Mouse (Mus musculus): ENCODE measurements around the gene Grin1. TPM values are rescaled to one million over a fixed set of nuclear protein-coding genes. Genes with fewer than 3 reads are reported as not detected.
A peak's percentile ranks its signal among the peaks of the same experiment; 100 is the strongest.
"Not testable (repeated sequence)": the region's sequence is repeated elsewhere in the genome, so short reads cannot be mapped to it uniquely, and the experiment has no call there.

Gene Grin1
- total RNA-seq, 2 experiments from 2014 or later: 0.47 to 0.63 TPM

GRCm38 (mm10) chr2:25256443-25257109 lies 62.4 kb downstream of the Grin1 start:
- DNase-seq: not testable (repeated sequence)

- peak; percentile 88 for DNase-seq
Measured at GRCm38 (mm10) chr2:25255284-25255779, 63.7 kb downstream of the Grin1 start, which contains the start of gene Tmem203. Tmem203 (plus strand) TSS chr2:25255439.

DNA sequence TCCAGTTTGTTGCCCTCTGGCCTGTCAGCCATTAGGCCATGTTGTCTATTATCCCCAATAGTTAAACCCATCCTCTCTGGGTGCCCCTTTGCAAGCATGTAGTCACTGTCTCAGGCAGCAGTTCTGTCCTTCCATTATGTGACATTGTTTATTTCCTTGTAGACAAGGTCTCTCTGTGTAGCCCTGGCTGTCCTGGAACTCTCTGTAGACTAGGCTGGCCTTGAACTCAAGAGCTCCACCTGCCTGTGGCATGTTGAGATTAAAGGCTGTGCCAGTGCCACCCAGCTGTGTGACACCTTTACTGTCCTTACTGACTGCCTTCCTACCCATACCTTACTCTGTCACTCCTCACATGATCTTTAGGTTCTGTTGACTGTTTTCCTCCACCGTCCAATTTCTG lies 66.7 kb downstream of the Grin1 start:
- DNase-seq: no peak

- no peak for DNase-seq
Measured at GRCm38 (mm10) chr2:25246183-25247072, 72.6 kb downstream of the Grin1 start, which contains the start of gene AL732309.1. AL732309.1 (minus strand) TSS chr2:25246863.

- no peak for DNase-seq
Measured at GRCm38 (mm10) chr2:25244144-25244543, 74.8 kb downstream of the Grin1 start.

GRCm38 (mm10) chr2:25243342-25243741 lies 75.6 kb downstream of the Grin1 start:
- DNase-seq: no peak

GRCm38 (mm10) chr2:25242101-25242506 lies 76.9 kb downstream of the Grin1 start, which contains the start of the genes Rnf208 and Cysrt1:
Rnf208 (plus strand) TSS chr2:25242255.
Cysrt1 (minus strand) TSS chr2:25242452.
- DNase-seq: no peak

GRCm38 (mm10) chr2:25241438-25241775 lies 77.6 kb downstream of the Grin1 start:
- DNase-seq: no peak

Other genes with a start within 250 kb of the Grin1 start
- not detected for gene Entpd8, start 238.9 kb downstream of the Grin1 start, total RNA-seq (2021)
- gene Noxa1, start 224.0 kb downstream of the Grin1 start, total RNA-seq (2021): not detected
- 10 to 100 TPM; 14.9 to 17.4 TPM for gene Nrarp, start 138.4 kb downstream of the Grin1 start, total RNA-seq (2021)
- 1 to 10 TPM; 1.9 to 2.9 TPM for gene Tor4a, start 122.3 kb downstream of the Grin1 start, total RNA-seq (2021)
- gene Nelfb, start 107.7 kb downstream of the Grin1 start, total RNA-seq (2021): 10 to 100 TPM; 31.1 to 40.5 TPM
- not detected for gene Stpg3, start 104.5 kb downstream of the Grin1 start, total RNA-seq (2021)
- not detected for gene Fam166a, start 100.4 kb downstream of the Grin1 start, total RNA-seq (2021)
- gene Tubb4b, start 94.5 kb downstream of the Grin1 start, total RNA-seq (2021): 100 to 1,000 TPM; 470 to 500 TPM
- not detected for gene Slc34a3, start 84.8 kb downstream of the Grin1 start, total RNA-seq (2021)
- not detected for gene Rnf224, start 82.4 kb downstream of the Grin1 start, total RNA-seq (2021)
- 1 to 10 TPM; 1.9 to 2.2 TPM for gene Rnf208, start 76.9 kb downstream of the Grin1 start, total RNA-seq (2021)
- not detected for gene Cysrt1, start 76.7 kb downstream of the Grin1 start, total RNA-seq (2021)
- 1 to 10 TPM; 1.3 to 1.4 TPM for gene AL732309.1, start 72.3 kb downstream of the Grin1 start, total RNA-seq (2021)
- 10 to 100 TPM; 14.9 to 16.0 TPM for gene Tmem203, start 63.7 kb downstream of the Grin1 start, total RNA-seq (2021)
- gene Tprn, start 56.6 kb downstream of the Grin1 start, total RNA-seq (2021): 1 to 10 TPM; 4.7 to 6.8 TPM
- 10 to 100 TPM; 39.5 to 40.3 TPM for gene Ssna1, start 46.7 kb downstream of the Grin1 start, total RNA-seq (2021)
- gene Anapc2, start 46.7 kb downstream of the Grin1 start, total RNA-seq (2021): 10 to 100 TPM; 35.2 to 52.2 TPM
- gene Tmem210, start 31.0 kb downstream of the Grin1 start, total RNA-seq (2021): not detected
- under 1 TPM in 1 of 2 experiments, not detected in 1; 0.26 TPM for gene Lrrc26, start 29.3 kb downstream of the Grin1 start, total RNA-seq (2021)
- 10 to 100 TPM; 21.0 to 25.2 TPM for gene Man1b1, start 13.2 kb upstream of the Grin1 start, total RNA-seq (2021)
- gene Dpp7, start 37.2 kb upstream of the Grin1 start, total RNA-seq (2021): 1 to 10 TPM; 7.9 to 9.5 TPM
- gene Uap1l1, start 46.5 kb upstream of the Grin1 start, total RNA-seq (2021): 1 to 10 TPM; 9.0 to 9.8 TPM
- gene Sapcd2, start 53.1 kb upstream of the Grin1 start, total RNA-seq (2021): 1 to 10 TPM; 2.1 to 3.7 TPM
- 10 to 100 TPM; 29.9 to 30.5 TPM for gene Entpd2, start 76.7 kb upstream of the Grin1 start, total RNA-seq (2021)
- 10 to 100 TPM; 25.2 to 37.3 TPM for gene Npdc1, start 80.2 kb upstream of the Grin1 start, total RNA-seq (2021)
- gene Fut7, start 104.1 kb upstream of the Grin1 start, total RNA-seq (2021): not detected
- gene Abca2, start 109.5 kb upstream of the Grin1 start, total RNA-seq (2021): 10 to 100 TPM; 10.4 to 14.1 TPM
- under 1 TPM in 1 of 2 experiments, not detected in 1; 0.52 TPM for gene Clic3, start 137.7 kb upstream of the Grin1 start, total RNA-seq (2021)
- gene Paxx, start 141.9 kb upstream of the Grin1 start, total RNA-seq (2021): 10 to 100 TPM; 23.5 to 25.2 TPM
- 1 to 10 TPM; 1.7 to 9.6 TPM for gene Ptgds, start 150.9 kb upstream of the Grin1 start, total RNA-seq (2021)
- not detected for gene Lcn12, start 174.7 kb upstream of the Grin1 start, total RNA-seq (2021)
- 10 to 100 TPM; 65.5 to 66.7 TPM for gene Fbxw5, start 181.6 kb upstream of the Grin1 start, total RNA-seq (2021)
- gene C8g, start 182.5 kb upstream of the Grin1 start, total RNA-seq (2021): 1 to 10 TPM; 1.4 to 2.0 TPM
- 10 to 100 TPM; 13.3 to 16.4 TPM for gene Traf2, start 227.8 kb upstream of the Grin1 start, total RNA-seq (2021)
- gene Edf1, start 238.7 kb upstream of the Grin1 start, total RNA-seq (2021): 100 to 1,000 TPM; 177 to 185 TPM

Data from gastrocnemius, postnatal 10 days (tissue).